Mouse (Mus musculus) urinary bladder, postnatal 4 days (tissue): ENCODE measurements around the gene Tango6.

Experiments
- DNase-seq, 2 experiments: peaks; one replicate each; pipeline ENCODE4 v3.0.0; 2021 to 2022; ENCODE audit warnings: low spot score in 2 of 2

Tango6 gene

GRCm38 (mm10) chr8:106817171-106817545, 134.3 kb downstream of the Tango6 start:
- no peak for DNase-seq

GRCm38 (mm10) chr8:106818626-106819515, 136.0 kb downstream of the Tango6 start:
- DNase-seq: no peak

GRCm38 (mm10) chr8:106819581-106819980, 136.7 kb downstream of the Tango6 start:
- no peak for DNase-seq

- DNase-seq: no peak
Observed at GRCm38 (mm10) chr8:106820553-106821515, 138.0 kb downstream of the Tango6 start.

GRCm38 (mm10) chr8:106828921-106829320, 146.1 kb downstream of the Tango6 start:
- DNase-seq: no peak

- no peak for DNase-seq
Observed at GRCm38 (mm10) chr8:106829526-106830045, 146.7 kb downstream of the Tango6 start.

GRCm38 (mm10) chr8:106834899-106835298, 152.0 kb downstream of the Tango6 start:
- DNase-seq: no peak

GRCm38 (mm10) chr8:106836525-106836924, 153.7 kb downstream of the Tango6 start:
- DNase-seq: no peak

- DNase-seq: no peak
Observed at GRCm38 (mm10) chr8:106838803-106839202, 155.9 kb downstream of the Tango6 start.

GRCm38 (mm10) chr8:106839209-106840001, 156.5 kb downstream of the Tango6 start:
- DNase-seq: no peak

GRCm38 (mm10) chr8:106850034-106850433, 167.2 kb downstream of the Tango6 start:
- DNase-seq: no peak

GRCm38 (mm10) chr8:106854534-106855241, 171.8 kb downstream of the Tango6 start:
- no peak for DNase-seq

- no peak for DNase-seq
Observed at GRCm38 (mm10) chr8:106855242-106855562, 172.3 kb downstream of the Tango6 start.

- DNase-seq: no peak
Observed at GRCm38 (mm10) chr8:106862845-106863244, 180.0 kb downstream of the Tango6 start.

GRCm38 (mm10) chr8:106865354-106865753, 182.5 kb downstream of the Tango6 start:
- DNase-seq: no peak

- no peak for DNase-seq
Observed at GRCm38 (mm10) chr8:106870051-106870450, 187.2 kb downstream of the Tango6 start, which contains the start of gene Has3. Gene Has3, plus strand, starts transcription at chr8:106870242.

GRCm38 (mm10) chr8:106870537-106871327, 187.9 kb downstream of the Tango6 start:
- DNase-seq: peak in 1 of 2 experiments; percentile 54

GRCm38 (mm10) chr8:106871328-106871926, 188.6 kb downstream of the Tango6 start:
- no peak for DNase-seq

- peak in 1 of 2 experiments; percentile 60 for DNase-seq
Observed at GRCm38 (mm10) chr8:106871931-106872371, 189.1 kb downstream of the Tango6 start.
